Mouse (Mus musculus): ENCODE results near the gene Uggt1.

The Uggt1 gene

DNA sequence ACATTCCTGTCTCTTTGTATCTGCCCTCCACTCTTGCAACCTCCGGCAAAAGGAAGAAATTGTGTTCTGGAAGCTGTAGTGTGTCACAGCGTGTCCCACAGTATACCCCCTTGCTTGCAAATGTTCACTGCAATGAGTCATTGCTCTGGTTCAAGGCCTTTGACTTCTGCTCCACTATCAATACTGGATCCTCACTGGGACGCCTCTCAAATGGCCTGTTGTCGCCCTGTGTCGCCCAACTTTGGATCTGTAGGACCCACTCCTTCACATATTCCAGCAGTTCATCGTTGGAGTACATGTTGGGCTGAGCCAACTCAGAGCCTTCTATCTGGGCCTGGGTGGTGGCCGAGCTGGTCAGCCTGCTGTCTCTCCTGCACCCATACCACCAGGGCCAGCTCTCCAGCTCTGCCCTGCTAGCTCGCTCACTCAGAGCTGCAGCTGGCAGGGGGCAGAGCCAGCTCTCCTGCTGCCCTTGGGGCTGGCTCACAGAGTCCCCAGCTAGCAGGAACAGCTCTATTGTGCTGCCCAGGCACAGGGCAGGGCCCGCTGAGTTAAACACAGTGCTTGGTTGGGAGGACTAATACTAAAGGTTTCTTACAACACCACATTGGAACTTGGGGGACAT is 126.3 kb downstream of the Uggt1 start:
- no peak for DNase-seq (ENCODE audit: low read depth, low spot score)

DNA sequence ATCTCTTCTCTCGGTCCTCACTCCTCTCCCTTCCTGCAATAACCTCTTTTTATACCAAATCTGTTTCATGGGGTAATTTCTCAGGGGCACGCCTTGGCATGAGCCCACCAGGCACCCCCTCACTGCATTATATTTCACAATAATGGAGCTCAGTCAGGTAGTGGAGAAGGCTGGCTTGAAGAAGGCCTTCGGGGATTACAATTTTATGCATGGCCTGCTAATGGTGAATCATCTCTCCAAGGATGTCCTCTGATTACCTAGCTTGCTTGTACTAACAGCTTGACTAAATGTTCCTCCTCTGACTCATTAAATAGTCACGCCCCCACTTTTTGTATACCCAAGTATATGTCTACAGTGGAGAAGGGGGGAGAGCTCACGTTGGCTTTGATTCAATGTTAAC is 128.0 kb downstream of the Uggt1 start:
- DNase-seq (ENCODE audit: low read depth, low spot score): no peak

DNA sequence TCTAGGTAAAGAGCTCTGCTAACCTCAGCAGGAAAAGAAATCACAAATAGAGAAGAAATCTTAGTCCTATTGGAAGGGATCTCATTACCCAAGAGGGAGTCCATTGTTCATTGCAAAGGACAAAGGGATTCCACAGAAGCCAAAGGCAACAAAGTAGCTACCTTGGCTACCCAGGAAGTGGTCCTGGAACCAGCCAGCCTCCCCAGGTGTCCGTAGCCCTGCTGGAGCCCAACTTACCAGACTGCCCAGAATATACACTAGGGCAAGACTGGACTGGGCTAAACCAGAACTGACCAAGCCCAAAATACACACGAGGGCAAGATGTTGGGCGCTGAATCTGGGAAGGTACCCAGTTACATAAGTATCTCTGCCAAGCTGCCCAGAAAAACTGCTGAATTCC is 129.7 kb downstream of the Uggt1 start:
- no peak for DNase-seq (ENCODE audit: low read depth, low spot score)

DNA sequence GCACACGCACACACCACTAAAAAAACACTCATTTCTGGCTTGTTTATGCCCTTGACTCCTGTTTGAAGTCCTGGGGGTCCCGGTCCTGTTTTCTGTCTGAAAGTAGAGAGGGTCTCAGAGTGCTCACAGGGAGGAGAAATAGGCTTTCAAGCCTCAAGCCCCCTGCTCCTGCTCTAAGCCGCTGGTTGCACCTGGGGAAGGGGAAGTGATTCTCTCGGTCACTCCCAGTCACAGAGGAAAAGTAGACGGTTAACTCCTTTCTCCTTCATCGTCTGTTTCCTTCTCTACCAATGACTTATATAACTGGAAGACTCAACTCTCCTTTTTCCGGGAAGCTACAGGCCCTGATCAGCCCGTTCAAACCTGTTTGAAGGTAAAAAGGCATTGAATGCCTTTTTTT is 130.8 kb downstream of the Uggt1 start:
- no peak for DNase-seq (ENCODE audit: low read depth, low spot score)

DNA sequence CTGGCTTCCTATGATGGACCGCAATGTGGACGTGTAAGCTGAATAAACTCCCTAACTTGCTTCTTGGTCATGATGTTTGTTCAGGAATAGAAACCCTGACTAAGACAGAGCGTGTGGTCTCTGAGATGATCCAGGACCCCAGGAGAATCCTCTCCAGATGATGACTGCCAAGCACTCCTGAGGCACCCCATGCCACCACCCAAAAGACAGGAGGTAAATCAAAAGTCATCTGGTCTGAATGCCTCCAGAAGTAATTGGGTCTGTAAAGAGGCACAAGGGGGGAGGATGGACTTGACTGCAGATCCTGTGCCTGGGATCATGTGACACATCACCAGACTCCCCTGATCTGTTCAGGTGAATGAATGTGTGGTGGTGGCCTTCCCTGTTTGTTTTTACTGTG is 131.9 kb downstream of the Uggt1 start:
- no peak for DNase-seq (ENCODE audit: low read depth, low spot score)

DNA sequence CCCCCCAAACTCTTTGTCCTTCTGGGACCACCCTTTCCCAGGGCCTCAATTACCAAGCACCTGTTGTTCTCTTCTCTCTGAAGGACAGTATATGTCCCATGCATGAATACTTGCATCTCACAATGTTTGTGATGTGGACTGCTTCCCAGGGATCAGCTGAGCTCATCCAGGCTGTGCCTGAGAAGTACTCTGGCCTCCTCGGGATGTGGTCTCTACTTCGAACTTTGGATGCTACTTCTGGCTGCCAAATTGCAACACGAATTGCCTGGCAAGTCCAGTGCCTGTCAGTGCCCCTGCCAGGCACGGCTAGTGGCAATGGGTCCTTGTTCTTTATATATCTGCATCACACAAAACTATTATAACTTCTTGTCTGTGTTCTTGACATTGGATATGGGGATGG is 134.5 kb downstream of the Uggt1 start:
- no peak for DNase-seq (ENCODE audit: low read depth, low spot score)

DNA sequence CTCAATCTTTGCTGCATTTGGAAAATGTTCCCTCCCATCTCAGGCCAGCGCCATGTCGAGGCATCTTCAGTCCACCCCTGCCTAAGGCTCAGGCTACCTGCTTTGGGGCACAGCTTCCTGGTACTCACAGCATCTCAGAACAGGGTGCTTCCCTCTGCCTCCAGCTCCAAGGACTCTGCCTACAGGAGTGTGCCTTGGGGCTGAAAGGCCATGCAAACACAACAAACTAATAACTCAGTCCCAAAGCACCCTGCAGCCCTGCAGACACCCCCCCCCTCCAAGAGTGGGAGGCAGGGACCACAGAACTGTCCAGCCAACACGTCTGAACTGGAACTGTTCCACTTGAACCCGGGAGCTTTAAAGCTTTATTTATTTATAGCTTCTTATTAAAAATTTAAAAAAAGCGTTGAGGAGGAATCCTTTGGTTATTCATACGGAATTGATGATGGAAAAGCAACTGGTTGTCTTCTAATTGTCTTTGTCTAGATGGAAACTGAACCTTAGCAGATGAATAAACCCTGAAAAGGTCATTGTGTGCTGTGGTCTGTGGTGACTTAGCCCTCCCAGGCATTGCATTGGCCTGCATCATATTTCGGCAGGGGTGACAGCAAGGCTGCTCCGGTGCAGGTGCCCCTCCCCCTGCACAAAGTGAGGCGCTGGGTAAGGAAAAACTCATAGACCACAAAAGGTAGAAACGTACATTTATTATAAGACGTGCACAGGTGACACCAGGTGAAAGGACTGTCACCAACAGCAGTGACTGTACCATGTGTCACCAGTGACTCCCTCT is 138.4 kb downstream of the Uggt1 start:
- no peak for DNase-seq (ENCODE audit: low read depth, low spot score)

DNA sequence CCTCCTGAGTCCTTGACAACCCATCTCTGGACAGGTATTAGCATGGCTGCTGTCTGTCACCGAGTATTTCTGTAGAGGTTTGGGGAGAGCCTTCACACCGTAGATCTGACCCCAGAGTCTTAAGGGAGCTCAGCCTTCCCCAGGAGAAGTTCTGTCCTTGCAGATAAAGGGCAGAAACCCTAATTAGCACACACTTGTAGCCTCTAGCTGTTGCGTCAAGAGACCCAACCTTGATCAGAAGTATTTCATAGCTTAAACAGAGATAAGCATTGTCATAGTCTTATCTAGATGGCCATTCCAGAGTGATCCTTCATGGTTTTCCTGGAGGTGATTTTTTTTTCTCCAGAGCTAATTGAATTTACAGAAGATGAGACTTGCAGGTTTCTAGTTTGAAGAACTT is 144.1 kb downstream of the Uggt1 start:
- DNase-seq (ENCODE audit: low read depth, low spot score): no peak

DNA sequence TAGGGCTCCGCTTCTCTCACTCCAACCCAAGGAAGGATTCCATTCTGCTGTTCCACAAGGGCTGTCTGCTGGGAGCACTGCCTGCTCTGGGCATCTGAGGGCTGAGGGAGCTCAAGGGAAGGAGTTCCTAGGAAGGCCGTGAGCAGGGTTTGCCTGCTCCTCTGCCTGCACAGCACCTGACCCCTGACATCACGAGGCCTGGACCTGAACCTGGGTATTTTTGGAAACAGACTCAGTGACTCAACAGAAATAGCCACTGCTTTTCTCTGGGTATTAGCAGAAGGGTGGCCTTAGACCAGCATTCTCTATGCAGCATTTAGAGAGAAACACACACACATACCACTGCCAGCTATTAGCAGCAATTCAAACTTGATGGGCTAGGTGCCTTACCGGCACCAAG is 146.1 kb downstream of the Uggt1 start:
- DNase-seq (ENCODE audit: low read depth, low spot score): no peak

DNA sequence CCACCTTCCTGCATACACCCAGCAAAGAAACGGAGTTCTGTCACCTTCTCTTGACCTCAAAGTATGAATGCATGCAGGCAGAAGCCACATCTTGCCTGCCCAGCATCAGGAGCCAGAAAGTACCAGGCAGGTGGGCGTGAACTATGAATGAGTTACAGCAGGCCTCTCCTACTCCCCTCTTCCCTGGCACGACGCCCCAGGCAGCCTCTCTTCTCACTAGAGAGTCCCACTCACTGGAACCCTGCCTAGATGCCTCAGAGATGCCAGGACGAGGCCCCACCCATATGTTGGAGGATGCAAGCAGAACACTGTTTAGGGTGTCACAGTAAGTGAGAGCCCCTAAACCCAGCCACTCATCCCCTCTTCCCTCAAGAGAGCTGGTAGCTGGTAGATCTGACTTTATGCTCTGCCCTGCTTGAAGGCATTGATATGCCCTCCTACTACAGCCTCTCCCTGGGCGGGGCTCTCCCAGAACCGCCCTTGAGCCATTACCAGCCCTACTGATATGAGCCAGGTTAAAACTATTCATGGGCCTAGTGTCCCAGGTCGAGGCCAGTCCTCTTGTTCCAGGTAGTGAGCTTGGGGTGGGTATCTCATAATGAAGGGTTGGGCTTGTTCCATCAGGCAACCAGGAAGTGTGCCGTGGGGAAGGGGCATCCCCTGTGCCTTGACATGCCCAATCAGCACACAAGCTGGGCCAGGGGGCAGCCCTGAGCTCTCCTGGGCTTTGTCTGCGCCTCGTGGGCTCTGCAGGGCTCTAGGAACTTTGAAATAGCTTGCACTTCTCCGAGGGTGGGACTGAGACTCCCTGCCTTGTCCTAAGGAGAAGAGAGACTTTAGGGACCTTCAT is 148.9 kb downstream of the Uggt1 start:
- no peak for DNase-seq (ENCODE audit: low read depth, low spot score)

DNA sequence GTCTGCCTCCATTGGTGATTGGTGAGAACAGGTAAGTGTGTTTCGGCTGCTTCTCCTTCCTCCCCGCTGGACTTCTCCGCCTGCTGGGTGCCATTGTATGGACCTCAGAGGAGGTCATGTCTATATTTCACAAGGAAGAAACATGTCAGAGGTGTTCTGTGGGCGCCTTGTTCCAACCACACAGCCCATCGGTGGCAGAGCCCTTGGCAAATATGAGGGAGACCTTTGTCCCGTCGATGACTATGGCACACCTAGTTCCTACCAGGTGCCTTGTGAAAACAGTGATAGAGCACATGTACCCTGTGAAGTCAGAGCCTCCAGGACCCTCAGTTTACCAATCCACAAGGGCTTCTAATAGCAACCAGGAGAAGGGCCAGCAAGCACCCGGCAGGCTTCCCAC is 150.8 kb downstream of the Uggt1 start:
- DNase-seq (ENCODE audit: low read depth, low spot score): no peak

DNA sequence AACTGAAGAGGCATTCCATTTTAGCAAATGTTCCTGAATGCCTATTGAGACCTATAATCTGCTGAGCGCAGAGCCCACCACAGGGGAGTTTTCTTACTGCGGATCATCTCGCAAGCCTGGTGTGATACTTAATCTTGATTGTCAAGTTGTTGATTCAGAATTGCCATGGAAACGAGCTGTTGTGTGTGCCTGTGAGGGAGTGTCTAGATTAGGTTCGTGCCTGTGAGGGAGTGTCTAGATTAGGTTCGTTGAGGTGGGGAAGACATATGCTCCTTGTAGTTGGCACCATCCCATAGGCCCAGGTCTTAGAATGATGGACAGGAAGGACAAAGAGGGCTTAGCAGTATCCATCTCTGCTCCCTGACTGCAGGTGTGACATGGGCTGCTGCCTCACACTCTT is 153.3 kb downstream of the Uggt1 start:
- DNase-seq (ENCODE audit: low read depth, low spot score): no peak

DNA sequence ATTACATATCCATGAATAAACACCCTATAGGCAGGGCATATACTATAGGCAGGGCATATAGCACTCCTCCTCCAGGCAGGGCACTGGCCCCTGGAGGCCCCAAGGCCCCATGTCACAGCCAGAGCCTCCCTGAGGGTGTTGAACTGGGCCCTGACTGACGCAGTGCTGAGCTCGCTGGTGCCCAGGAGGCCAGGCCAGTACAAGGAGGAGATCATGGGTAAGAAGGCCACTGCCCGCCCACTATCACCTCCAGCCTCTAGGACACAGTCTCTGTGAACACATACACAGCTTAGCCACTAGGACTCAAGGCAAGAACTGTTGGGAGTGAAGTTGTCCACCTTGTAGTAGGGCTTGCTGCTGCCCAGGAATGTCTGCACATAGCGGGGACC is 153.8 kb downstream of the Uggt1 start:
- no peak for DNase-seq (ENCODE audit: low read depth, low spot score)
